Mouse (Mus musculus) lung, postnatal 0 days (tissue): ENCODE measurements at regions not wholly inside any gene's neighbourhood (a gene's known extent, or its start where the extent isn't known, plus 50 kb on each side); places are given as distances from the start of the nearest gene placed in this dataset.

Experiments
- ATAC-seq: fragments of 200-750 bp; cut with Nextera tagmentation; 2 replicates; pipeline ENCODE4 v1.8.0; 2017; ENCODE audit warnings: moderate library complexity
- DNase-seq: peaks from one replicate; pipeline ENCODE4 v3.0.0-alpha.2; 2016; ENCODE audit warnings: low spot score
- H3K27ac ChIP-seq: fragments of 300-500 bp; sonication (generic); 2 replicates; pipeline ENCODE4 v1.5.1; 2014; ENCODE audit warnings: antibody characterized with exemption, mild to moderate bottlenecking, low read length, mixed read lengths
- H3K27me3 ChIP-seq: fragments of 300-500 bp; sonication (generic); replicated peaks from 2 replicates; pipeline ENCODE4 v1.6.1; 2014; ENCODE audit warnings: low read length, mixed read lengths; ENCODE audit not compliant: insufficient read depth
- H3K36me3 ChIP-seq: fragments of 300-500 bp; sonication (generic); 2 replicates; pipeline ENCODE4 v1.6.1; 2014; ENCODE audit warnings: low read length, mixed read lengths; ENCODE audit not compliant: insufficient read depth
- H3K4me1 ChIP-seq: fragments of 300-500 bp; sonication (generic); 2 replicates; pipeline ENCODE4 v1.6.1; 2014; ENCODE audit warnings: antibody characterized with exemption, low read depth, low read length, mixed read lengths; ENCODE audit not compliant: insufficient read depth
- H3K4me2 ChIP-seq: fragments of 300-500 bp; sonication (generic); replicated peaks from 2 replicates; pipeline ENCODE4 v1.6.1; 2014; ENCODE audit warnings: low read depth, mild to moderate bottlenecking, low read length, moderate library complexity, mixed read lengths
- H3K4me3 ChIP-seq: fragments of 300-500 bp; sonication (generic); 2 replicates; pipeline ENCODE4 v1.5.1; 2014; ENCODE audit warnings: low read depth, low read length
- H3K9ac ChIP-seq: fragments of 300-500 bp; sonication (generic); replicated peaks from 2 replicates; pipeline ENCODE4 v1.6.1; 2014; ENCODE audit warnings: low read depth, mild to moderate bottlenecking
- H3K9me3 ChIP-seq: fragments of 300-500 bp; sonication (generic); 2 replicates; pipeline ENCODE4 v1.6.1; 2016; ENCODE audit warnings: low read length, mixed read lengths
- CTCF ChIP-seq: IDR thresholded peaks from 2 replicates; pipeline ENCODE4 v1.5.1; 2016; ENCODE audit warnings: antibody characterized with exemption, mild to moderate bottlenecking
- EP300 ChIP-seq: IDR thresholded peaks from 2 replicates; pipeline ENCODE4 v1.6.1; 2016; ENCODE audit warnings: antibody characterized with exemption, mild to moderate bottlenecking, control low read depth
- WGBS: fragments of 180-500 bp; shearing (Covaris S2); extraction: QIAGEN DNeasy Blood & Tissue Kit; methylation state at CpG from one replicate; pipeline ENCODE4 v1.1.7; 2014; 5-methylcytosine and 5-hydroxymethylcytosine counted together

DNA sequence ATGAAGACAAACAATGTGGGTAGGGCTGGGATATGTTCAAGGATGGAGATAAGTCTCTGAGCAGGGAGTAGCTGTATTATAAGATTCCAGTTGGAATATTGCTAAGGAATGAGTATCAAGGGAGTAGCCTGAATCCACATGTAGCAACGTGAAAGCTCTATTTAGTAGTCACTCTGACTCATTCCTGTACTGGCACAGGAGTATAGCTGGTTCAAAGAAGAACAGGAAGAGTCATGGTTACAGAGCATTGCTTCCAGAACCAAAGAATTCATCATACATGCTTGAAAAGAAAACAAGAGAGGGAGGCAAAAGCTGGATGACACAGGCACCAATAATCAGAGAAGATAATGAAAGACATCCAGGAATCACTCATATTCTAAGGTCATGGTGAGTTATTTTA, 500.6 kb upstream of the N6amt1 start:
- H3K4me1 ChIP-seq = no peaks in the 10 kb centered on the region
- no peak overlapping the region for H3K4me3 ChIP-seq
- H3K36me3 ChIP-seq = no peaks in the 10 kb centered on the region
- no peaks in the 10 kb centered on the region for H3K9me3 ChIP-seq
- no peaks in the 10 kb centered on the region for H3K27me3 ChIP-seq
- no peak for DNase-seq
- H3K4me2 ChIP-seq = no peak overlapping the region
- no peak for ATAC-seq
- no peak overlapping the region for H3K27ac ChIP-seq
- 72% methylated on average over 1 of the region's 1 CpGs for WGBS
- no peak for TF ChIP-seq EP300
- TF ChIP-seq CTCF = no peak
- no peak overlapping the region for H3K9ac ChIP-seq

DNA sequence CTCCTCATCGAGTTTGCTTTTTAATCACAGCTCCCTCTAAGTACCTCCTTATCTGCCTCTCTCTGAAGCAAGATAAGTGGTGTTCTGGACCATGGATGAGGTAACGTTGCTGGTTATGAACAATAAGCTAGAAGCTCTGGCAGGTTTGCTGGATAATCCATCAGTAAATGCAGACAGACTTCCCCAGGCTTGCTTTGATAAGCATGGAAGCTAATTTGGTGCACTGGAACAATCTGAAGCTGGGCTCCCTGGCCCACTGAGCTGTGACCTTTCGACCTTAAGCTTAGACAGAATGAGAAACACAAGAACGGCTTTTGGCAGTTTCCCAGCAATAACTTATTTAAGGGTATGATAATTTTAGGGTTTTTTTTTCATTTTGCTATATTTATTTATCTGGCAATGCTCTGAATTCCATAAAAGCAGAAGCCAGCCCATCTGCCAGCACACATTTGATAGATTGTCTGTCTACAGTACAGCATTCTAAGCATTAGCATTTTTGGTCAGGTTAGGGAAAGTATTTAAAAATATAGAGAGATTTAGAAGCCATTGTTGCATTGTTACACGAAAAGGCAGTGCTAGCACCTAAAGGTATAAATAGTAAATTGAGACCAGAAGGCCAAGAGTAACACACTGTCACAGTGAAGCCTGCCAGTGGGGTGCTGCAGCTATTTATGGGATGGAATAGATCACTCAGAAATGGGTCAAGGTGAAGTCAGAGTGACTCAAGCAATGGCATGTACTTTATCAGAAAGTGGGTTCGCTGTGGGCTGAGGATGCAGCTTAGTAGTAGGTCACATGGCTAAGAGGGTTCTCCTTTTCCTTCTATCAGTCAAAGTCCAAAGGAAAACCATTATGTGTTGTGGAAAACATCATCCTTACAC, 515.3 kb upstream of the N6amt1 start:
- Histone ChIP-seq H3K27me3 (no peaks in the 10 kb centered on the region), H3K4me1 (no peaks in the 10 kb centered on the region), H3K4me2 (no peak overlapping the region), H3K36me3 (no peaks in the 10 kb centered on the region), H3K9ac (no peak overlapping the region), H3K9me3 (no peaks in the 10 kb centered on the region), H3K4me3 (no peak overlapping the region), H3K27ac (no peak overlapping the region)
- ATAC-seq = peak; percentile 66
- no peak for TF ChIP-seq EP300
- TF ChIP-seq CTCF = no peak
- DNase-seq = peak; percentile 61
- WGBS = 30% methylated on average over 6 of the region's 6 CpGs

DNA sequence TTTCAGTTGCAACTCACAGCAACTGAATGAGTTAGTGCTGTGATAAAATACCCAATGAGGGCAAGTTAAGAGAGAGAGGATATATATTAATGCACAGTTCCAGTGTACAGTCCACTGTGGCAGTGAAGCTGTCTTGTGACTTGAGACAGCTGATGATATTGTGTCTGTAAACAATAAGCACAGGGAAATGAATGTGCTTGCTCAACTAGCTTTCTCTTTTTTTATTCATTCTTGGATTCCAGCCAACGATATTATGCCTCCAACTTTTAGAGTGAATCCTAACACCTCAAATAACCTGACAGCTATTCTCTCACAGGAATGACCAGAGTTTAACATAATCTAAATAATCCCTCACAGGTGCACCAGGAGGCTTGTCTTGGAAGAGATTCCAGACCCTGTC, 526.3 kb upstream of the N6amt1 start:
- ATAC-seq = no peak
- Histone ChIP-seq H3K27ac (no peak overlapping the region), H3K4me1 (no peaks in the 10 kb centered on the region), H3K9ac (no peak overlapping the region), H3K36me3 (no peaks in the 10 kb centered on the region), H3K4me2 (no peak overlapping the region), H3K4me3 (no peak overlapping the region), H3K27me3 (no peaks in the 10 kb centered on the region), H3K9me3 (no peaks in the 10 kb centered on the region)
- peak; percentile 43 for DNase-seq
- WGBS = 32% methylated on average over 1 of the region's 1 CpGs
- TF ChIP-seq EP300 (no peak), CTCF (no peak)

DNA sequence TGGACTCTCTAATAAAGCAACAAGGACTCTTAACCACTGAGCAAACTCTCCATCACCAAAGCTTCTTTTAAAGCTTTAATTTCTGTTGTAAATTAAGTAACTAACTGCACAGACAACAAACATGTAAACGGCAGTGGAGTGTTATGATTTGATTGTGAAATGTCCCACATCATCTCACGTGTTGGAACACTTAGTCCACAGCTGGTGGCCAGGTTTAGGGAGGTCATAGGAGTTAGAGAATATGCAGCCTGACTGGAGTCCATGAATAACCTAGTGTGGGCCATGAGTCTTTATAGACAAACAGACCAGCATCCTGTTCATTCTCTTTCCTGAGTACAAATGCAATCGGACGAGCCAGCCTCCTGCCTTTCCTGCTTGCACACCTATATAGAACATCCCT, 527.3 kb upstream of the N6amt1 start:
- no peak for DNase-seq
- Histone ChIP-seq H3K4me1 (no peaks in the 10 kb centered on the region), H3K27me3 (no peaks in the 10 kb centered on the region), H3K9ac (no peak overlapping the region), H3K4me3 (no peak overlapping the region), H3K9me3 (no peaks in the 10 kb centered on the region), H3K4me2 (no peak overlapping the region), H3K36me3 (no peaks in the 10 kb centered on the region), H3K27ac (no peak overlapping the region)
- ATAC-seq = no peak
- WGBS = 56% methylated on average over 4 of the region's 4 CpGs
- TF ChIP-seq CTCF (no peak), EP300 (no peak)

DNA sequence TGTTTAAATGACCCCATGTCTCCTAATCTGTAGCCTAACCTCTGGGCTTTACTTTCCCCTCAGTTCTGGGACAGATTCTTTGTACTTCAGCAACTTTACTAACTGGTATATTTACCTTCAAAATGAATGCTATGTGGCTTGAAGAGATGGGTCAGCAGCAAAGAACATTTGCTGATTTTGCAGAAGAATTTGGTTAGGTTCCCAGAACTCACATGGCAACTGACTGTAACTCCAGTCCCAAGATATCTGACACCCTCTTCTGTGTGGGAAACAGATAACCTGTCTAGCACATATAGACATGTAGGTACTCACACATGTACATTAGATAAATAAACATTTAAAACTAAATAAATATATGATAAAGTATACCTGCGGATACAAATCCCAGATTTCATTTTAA, 530.5 kb upstream of the N6amt1 start:
- H3K9ac ChIP-seq = no peak overlapping the region
- no peak overlapping the region for H3K4me3 ChIP-seq
- no peak for TF ChIP-seq CTCF
- no peak for TF ChIP-seq EP300

DNA sequence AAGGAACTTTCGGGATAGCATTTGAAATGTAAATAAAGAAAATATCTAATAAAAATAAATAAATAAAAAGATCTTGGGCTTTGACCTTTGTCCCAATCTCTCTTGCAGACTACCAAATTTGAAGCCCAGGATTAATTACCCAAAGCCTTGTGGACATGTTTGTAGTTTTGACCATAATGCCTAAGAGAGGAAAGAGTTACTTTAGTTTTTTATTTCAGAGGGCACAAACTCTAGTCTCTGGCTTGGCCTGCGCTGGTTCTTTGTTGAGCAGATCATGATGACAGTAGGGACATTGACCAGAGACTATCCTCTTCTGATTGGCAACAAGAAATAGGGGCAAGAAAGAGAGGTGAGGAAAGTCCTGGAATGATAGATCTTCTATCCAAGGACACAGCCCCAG, 532.4 kb upstream of the N6amt1 start:
- 85% methylated on average over 2 of the region's 2 CpGs for WGBS

More for the DNA sequence above, 530.5 kb upstream of the N6amt1 start:
- ATAC-seq (no peak), DNase-seq (no peak)
- H3K4me2 ChIP-seq = no peak overlapping the region
- H3K4me1 ChIP-seq = no peaks in the 10 kb centered on the region
- H3K36me3 ChIP-seq = no peaks in the 10 kb centered on the region
- H3K9me3 ChIP-seq = no peaks in the 10 kb centered on the region
- H3K27ac ChIP-seq = no peak overlapping the region
- no peaks in the 10 kb centered on the region for H3K27me3 ChIP-seq
- 28% methylated on average over 1 of the region's 1 CpGs for WGBS

More for the DNA sequence above, 532.4 kb upstream of the N6amt1 start:
- Histone ChIP-seq H3K4me2 (no peak overlapping the region), H3K4me3 (no peak overlapping the region), H3K27ac (no peak overlapping the region), H3K9me3 (no peaks in the 10 kb centered on the region), H3K4me1 (no peaks in the 10 kb centered on the region), H3K9ac (no peak overlapping the region), H3K27me3 (no peaks in the 10 kb centered on the region), H3K36me3 (no peaks in the 10 kb centered on the region)
- DNase-seq (no peak), ATAC-seq (no peak)
- TF ChIP-seq CTCF = no peak
- TF ChIP-seq EP300 = no peak
